8 mouse cellular contexts compared by ENCODE assay signal in genomic region chr6:36890296-36890695, GRCm38 (mm10).
A peak's percentile ranks its signal among the peaks of the same experiment; 100 is the strongest.
DNase-seq lines count a peak whose midpoint lies in the region; ATAC-seq lines count a peak whose summit lies in the region.

No protein-coding gene starts in this region.

- H3K36me3 ChIP-seq in midbrain, embryonic 16.5 days (ENCODE audit: control insufficient read depth, insufficient read depth, low read length) = no peaks in the 10 kb centered on the region

- DNase-seq in adrenal gland, adult 8-10 months = peak; percentile 8
- no peak for DNase-seq in adrenal gland, adult 18-20 months (ENCODE audit: low spot score in 2 of 2)
- DNase-seq in gastrocnemius, postnatal 36 days = peak; percentile 66 to 73
- DNase-seq in kidney, adult 9 months = peak; percentile 62
- no peak for DNase-seq in left cerebral cortex, postnatal 36 days (ENCODE audit: low spot score in 2 of 2)
- no peak for DNase-seq in left cerebral cortex, adult 11 months (ENCODE audit: low spot score)

- 33% methylated on average over 5 of the region's 5 CpGs for WGBS in midbrain, embryonic 16.5 days

- H3K27me3 ChIP-seq in midbrain, embryonic 16.5 days (ENCODE audit: control insufficient read depth, insufficient read depth, low read depth, low read length) = no peaks in the 10 kb centered on the region

- H3K9me3 ChIP-seq in midbrain, embryonic 16.5 days (replicated peaks; ENCODE audit: control insufficient read depth, low read length, poor library complexity, severe bottlenecking) = no peaks in the 10 kb centered on the region

- no peak overlapping the region for H3K4me2 ChIP-seq in midbrain, embryonic 16.5 days (ENCODE audit: low read length)

- intact Hi-C loops in gastrocnemius, postnatal 36 days (cut with DNase I) = no loop called here
- intact Hi-C loops in left cerebral cortex, postnatal 36 days (cut with DNase I) = no loop called here

- no peaks in the 10 kb centered on the region; the same call in 1 of the 2 replicates for H3K4me1 ChIP-seq in midbrain, embryonic 16.5 days (ENCODE audit: control insufficient read depth, insufficient read depth, low read length)

- no peak overlapping the region for H3K9ac ChIP-seq in midbrain, embryonic 16.5 days (ENCODE audit: low read depth, low read length)

- no peak overlapping the region for H3K4me3 ChIP-seq in midbrain, embryonic 16.5 days (ENCODE audit: low read depth, low read length)

- ATAC-seq in midbrain, embryonic 16.5 days = no peak
- ATAC-seq in frontal cortex, adult (ENCODE audit: low TSS enrichment) = no peak

- 0 out of 2 replicates have a peak overlapping the region, but pooled peaks have one; percentile 22 for H3K27ac ChIP-seq in midbrain, embryonic 16.5 days (ENCODE audit: low read length)

Comparison
In these comparisons a context has a peak if more than half of its experiments do, and no peak if none do; other contexts are left out.
1. DNase-seq: peak in adrenal gland, adult 8-10 months (single experiment), gastrocnemius, postnatal 36 days (2 of 2) and kidney, adult 9 months (single experiment); none in adrenal gland, adult 18-20 months (0 of 2), left cerebral cortex, postnatal 36 days (0 of 2) and left cerebral cortex, adult 11 months (single experiment).